Mouse (Mus musculus) neutrophil, adult 83 days (primary cell): ENCODE data around the gene Armcx1. TPM values are rescaled to one million over a fixed set of nuclear protein-coding genes. Genes with fewer than 3 reads are reported as not detected.

Experiments used
- total RNA-seq, 2 experiments: library from RNA; stranded (reverse); gene quantifications; one replicate each; pipeline ENCODE4 v1.2.4; 2023

The Armcx1 gene
- total RNA-seq: 1 to 10 TPM in 1 of 2 experiments, under 1 TPM in 1; 0.88 to 1.6 TPM

GRCm38 (mm10) chrX:134717752-134718308 lies at the start of gene Armcx1:
Gene Armcx1, plus strand, starts transcription at chrX:134717963.

DNA sequence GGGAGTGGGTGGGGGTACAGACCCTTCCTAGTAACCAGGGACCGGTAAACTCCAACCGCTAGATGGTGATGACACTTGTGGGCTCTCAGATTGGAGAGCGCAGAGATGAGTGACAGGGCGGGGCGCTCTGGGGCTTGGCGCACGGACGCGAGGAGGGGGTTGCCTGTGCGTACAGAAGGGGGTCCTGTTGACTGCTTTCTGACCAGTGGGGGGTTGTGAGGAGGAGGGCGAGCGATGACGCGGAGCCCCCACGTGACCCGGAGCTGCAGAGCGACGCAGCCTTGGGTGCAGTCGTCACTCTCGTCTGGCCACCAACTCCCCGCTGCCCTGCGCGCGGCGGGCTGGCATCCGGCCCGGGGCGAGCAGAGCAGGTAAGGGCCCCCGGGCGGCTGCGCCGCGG lies 31.5 kb upstream of the Armcx1 start, which contains the start of gene Armcx4:
TSS of gene Armcx4 (plus strand) at position 253 of the 400 bp plus-strand sequence.

DNA sequence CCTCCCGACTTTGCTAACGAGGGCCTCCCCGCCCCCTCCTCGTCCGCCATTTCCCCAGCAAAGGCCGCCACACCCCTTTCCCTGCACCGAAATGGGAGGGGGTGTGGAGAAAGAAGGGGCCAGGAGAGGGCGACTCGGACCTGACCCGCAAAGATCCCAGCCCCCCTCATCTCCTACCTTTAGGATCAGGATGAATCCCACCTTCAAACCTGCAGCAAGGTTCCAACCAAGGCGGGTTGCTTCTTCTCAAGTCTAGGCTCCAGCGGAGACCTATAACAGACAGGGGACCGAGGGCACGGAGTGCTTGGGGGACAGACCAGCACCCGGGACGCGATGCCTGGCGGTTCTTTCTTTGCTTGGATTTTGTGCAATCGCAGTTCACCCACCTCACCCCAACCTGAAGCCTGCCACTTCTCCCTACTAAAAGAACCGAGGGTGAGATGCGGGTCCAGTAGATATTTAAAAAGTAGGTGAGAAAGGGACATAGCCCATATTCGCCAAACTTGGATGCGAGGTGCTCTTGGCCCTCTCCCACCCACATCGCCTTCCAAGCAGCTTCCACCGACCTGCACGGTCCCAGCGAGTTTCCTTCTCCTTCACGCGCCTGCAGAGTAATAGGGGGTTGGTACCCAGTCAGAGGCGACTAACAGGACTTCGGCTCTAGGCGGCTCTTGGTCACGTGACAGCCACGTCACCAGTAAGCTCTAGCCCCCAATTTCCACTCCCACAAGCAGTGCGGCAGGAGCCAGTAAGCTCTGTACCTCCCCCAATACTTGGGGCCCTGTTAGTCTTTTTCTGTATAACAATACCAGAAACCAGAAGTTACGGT lies 33.2 kb downstream of the Armcx1 start, which contains the start of gene Armcx6:
TSS of gene Armcx6 (minus strand) at position 654 of the 829 bp plus-strand sequence.

GRCm38 (mm10) chrX:134756434-134757292 lies 38.9 kb downstream of the Armcx1 start, which contains the start of gene Armcx3:
Gene Armcx3, plus strand, starts transcription at chrX:134756595.

Other genes with a start within 250 kb of the Armcx1 start
- gene Taf7l, start 241.5 kb upstream of the Armcx1 start, total RNA-seq: not detected
- 10 to 100 TPM; 13.0 to 13.5 TPM for gene Timm8a1, start 176.1 kb upstream of the Armcx1 start, total RNA-seq
- 10 to 100 TPM; 67.8 to 68.8 TPM for gene Btk, start 134.4 kb upstream of the Armcx1 start, total RNA-seq
- 100 to 1,000 TPM; 175 to 194 TPM for gene Rpl36a, start 132.3 kb upstream of the Armcx1 start, total RNA-seq
- gene Gla, start 116.8 kb upstream of the Armcx1 start, total RNA-seq: 10 to 100 TPM; 49.5 to 63.5 TPM
- 10 to 100 TPM; 80.1 to 88.1 TPM for gene Hnrnph2, start 116.8 kb upstream of the Armcx1 start, total RNA-seq
- gene Armcx4, start 31.4 kb upstream of the Armcx1 start, total RNA-seq: under 1 TPM; 0.44 to 0.82 TPM
- 1 to 10 TPM in 1 of 2 experiments, under 1 TPM in 1; 0.31 to 1.7 TPM for gene Armcx6, start 33.5 kb downstream of the Armcx1 start, total RNA-seq
- gene Armcx3, start 38.6 kb downstream of the Armcx1 start, total RNA-seq: 10 to 100 TPM in 1 of 2 experiments, 1 to 10 TPM in 1; 8.4 to 11.0 TPM
- gene Armcx2, start 91.3 kb downstream of the Armcx1 start, total RNA-seq: 1 to 10 TPM; 1.6 to 2.6 TPM
- not detected for gene Nxf2, start 246.8 kb downstream of the Armcx1 start, total RNA-seq